Mouse (Mus musculus) heart, embryonic 10.5 days (tissue): ENCODE measurements at regions not wholly inside any gene's neighbourhood (a gene's known extent, or its start where the extent isn't known, plus 50 kb on each side); places are given as distances from the start of the nearest gene placed in this dataset.

Experiments
- DNase-seq: peaks from one replicate; pipeline ENCODE4 v3.0.0-alpha.2; 2017; ENCODE audit warnings: low spot score
- H3K27ac ChIP-seq: fragments of 300-500 bp; sonication (generic); 2 replicates; pipeline ENCODE4 v1.5.1; 2016; ENCODE audit warnings: mild to moderate bottlenecking
- H3K27me3 ChIP-seq: fragments of 300-500 bp; sonication (generic); 2 replicates; pipeline ENCODE4 v1.6.1; 2016; ENCODE audit warnings: mild to moderate bottlenecking; ENCODE audit not compliant: poor library complexity, insufficient read depth, severe bottlenecking
- H3K36me3 ChIP-seq: fragments of 300-500 bp; sonication (generic); 2 replicates; pipeline ENCODE4 v1.6.1; 2016; ENCODE audit warnings: mild to moderate bottlenecking, moderate library complexity
- H3K4me1 ChIP-seq: fragments of 300-500 bp; sonication (generic); 2 replicates; pipeline ENCODE4 v1.6.1; 2016; ENCODE audit warnings: mild to moderate bottlenecking
- H3K4me3 ChIP-seq: fragments of 300-500 bp; sonication (generic); 2 replicates; pipeline ENCODE4 v1.5.1; 2016; ENCODE audit warnings: mild to moderate bottlenecking, moderate library complexity
- H3K9me3 ChIP-seq: fragments of 300-500 bp; sonication (generic); 2 replicates; pipeline ENCODE4 v1.6.1; 2016; ENCODE audit warnings: mild to moderate bottlenecking, moderate library complexity
- WGBS: fragments of 180-500 bp; shearing (Covaris S2); methylation state at CpG from one replicate; pipeline ENCODE4 v1.1.7; 2016; 5-methylcytosine and 5-hydroxymethylcytosine counted together

DNA sequence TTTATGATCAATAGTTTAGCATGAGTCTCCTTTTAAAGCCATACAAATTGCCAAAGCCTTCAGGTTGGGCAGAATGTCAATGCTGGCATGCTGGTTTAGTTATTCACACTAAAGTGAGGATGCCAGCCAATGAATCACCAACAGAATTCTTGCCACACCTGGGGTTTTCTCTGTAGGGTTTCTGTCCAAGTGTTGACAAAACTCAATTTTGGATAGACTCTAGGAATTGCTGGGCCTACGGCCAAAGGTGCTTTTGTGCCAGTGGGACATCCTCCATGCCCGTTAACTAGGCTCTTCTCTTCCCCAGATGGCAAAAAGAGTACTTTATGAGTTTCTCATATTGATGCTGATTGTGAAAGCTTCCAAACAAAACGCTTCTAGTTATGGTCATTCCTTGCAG, 167.6 kb upstream of the Gm9833 start:
- Histone ChIP-seq H3K4me1 (no peaks in the 10 kb centered on the region), H3K27me3 (no peaks in the 10 kb centered on the region), H3K27ac (no peak overlapping the region), H3K36me3 (no peaks in the 10 kb centered on the region), H3K4me3 (no peak overlapping the region), H3K9me3 (no peaks in the 10 kb centered on the region)
- no peak for DNase-seq
- WGBS, result 85% methylated on average over 3 of the region's 3 CpGs

DNA sequence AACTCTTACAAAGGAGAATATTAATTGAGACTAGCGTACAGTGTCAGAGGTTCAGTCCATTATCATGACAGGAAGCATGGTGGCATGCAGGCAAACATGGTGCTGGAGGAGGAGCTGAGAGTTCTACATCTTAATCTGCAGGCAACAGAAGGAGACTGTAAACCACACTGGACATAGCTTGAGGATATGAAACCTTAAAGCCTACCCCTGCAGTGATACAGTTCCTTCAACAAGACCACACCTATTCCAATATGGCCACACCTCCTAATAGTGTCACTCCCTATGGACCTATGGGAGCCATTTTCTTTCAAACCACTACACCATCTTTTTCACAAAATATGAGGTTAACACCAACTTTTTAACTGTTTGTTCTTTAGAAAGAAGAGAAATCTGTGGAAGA, 166.2 kb upstream of the Gm9833 start:
- H3K27ac ChIP-seq, result no peak overlapping the region
- H3K36me3 ChIP-seq, result no peaks in the 10 kb centered on the region
- H3K27me3 ChIP-seq, result no peaks in the 10 kb centered on the region
- H3K4me3 ChIP-seq, result no peak overlapping the region
- H3K4me1 ChIP-seq, result no peaks in the 10 kb centered on the region
- DNase-seq, result no peak
- no peaks in the 10 kb centered on the region for H3K9me3 ChIP-seq
- 88% methylated on average over 1 of the region's 1 CpGs for WGBS

DNA sequence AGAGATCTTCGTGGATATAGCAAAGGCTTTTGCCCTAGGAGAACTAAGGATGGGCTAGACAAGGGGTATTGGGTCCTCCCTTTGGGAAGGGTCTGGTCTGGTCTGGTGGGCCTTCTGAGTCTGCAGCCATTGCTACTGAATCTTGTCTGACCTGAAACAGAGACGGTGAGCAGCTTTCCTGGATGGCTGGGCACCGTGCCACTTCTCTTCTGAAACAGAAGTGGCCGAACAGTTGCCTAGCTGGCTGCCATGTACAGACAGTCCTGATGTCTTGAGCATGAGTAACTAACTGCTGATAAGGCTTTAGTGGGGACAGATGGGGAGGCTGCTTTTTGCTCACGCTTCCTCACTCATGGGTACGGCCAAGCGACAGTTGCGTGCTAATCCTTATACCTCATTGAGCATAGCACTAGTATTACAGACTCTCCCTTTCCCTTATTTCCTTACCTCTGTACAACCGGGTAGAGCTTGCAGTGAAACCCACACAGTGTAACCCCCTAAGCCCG, 165.3 kb upstream of the Gm9833 start:
- Histone ChIP-seq H3K27me3 (no peaks in the 10 kb centered on the region), H3K4me3 (no peak overlapping the region), H3K36me3 (no peaks in the 10 kb centered on the region), H3K27ac (no peak overlapping the region), H3K9me3 (no peaks in the 10 kb centered on the region), H3K4me1 (no peaks in the 10 kb centered on the region)
- no peak for DNase-seq
- WGBS, result 87% methylated on average over 10 of the region's 10 CpGs

DNA sequence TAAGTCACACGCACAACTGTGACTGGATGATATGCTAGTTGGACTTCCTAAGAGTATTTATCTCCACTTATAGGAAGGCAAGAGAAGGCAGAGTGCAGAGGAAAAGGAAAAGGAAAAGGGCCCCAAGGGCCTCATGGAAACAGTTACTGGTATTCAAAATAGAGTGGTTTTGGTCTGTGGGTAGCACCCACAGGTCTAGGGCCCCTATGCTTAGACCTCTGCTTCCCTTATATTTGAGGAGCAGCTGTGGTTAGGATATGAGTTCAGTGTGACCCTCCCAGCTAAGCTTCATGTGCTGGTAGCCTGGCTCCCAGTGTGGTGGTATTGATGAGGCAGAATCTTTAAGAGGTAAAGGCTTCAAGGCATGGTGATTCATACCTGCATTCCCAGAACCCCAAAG, 163.3 kb upstream of the Gm9833 start:
- Histone ChIP-seq H3K27me3 (no peaks in the 10 kb centered on the region), H3K9me3 (no peaks in the 10 kb centered on the region), H3K4me1 (no peaks in the 10 kb centered on the region), H3K4me3 (no peak overlapping the region), H3K36me3 (no peaks in the 10 kb centered on the region), H3K27ac (no peak overlapping the region)
- 87% methylated on average over 1 of the region's 1 CpGs for WGBS
- DNase-seq, result no peak

DNA sequence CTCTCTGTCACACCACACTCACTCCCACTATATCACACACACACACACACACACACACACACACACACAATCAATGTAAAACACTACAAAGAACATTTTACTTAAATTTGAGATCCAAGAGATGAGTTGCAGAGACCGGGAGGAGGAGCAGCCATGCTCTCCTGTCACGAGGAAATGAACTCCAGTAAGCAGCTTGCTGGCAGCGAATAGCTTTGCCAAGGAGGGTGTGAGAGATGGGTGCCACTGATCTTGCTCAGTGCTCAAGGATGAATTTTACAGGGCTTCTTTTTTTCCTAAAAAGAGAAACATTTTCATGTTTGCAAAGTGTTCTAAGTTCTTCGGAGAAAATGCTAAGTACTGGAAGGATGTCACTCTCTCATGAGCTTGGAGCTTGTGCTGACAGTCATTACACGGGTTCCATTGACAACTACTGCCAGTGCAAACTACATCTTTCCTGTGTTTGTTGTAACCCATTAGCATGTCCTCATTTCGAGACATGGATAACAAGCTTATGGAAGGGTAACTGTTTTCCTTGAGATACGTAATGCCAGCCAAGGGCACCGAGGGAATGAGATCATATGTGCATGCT, 151.0 kb upstream of the Gm9833 start:
- Histone ChIP-seq H3K36me3 (no peaks in the 10 kb centered on the region), H3K27me3 (no peaks in the 10 kb centered on the region), H3K27ac (no peak overlapping the region), H3K9me3 (no peaks in the 10 kb centered on the region), H3K4me1 (no peaks in the 10 kb centered on the region), H3K4me3 (no peak overlapping the region)
- WGBS, result 77% methylated on average over 8 of the region's 8 CpGs
- no peak for DNase-seq

DNA sequence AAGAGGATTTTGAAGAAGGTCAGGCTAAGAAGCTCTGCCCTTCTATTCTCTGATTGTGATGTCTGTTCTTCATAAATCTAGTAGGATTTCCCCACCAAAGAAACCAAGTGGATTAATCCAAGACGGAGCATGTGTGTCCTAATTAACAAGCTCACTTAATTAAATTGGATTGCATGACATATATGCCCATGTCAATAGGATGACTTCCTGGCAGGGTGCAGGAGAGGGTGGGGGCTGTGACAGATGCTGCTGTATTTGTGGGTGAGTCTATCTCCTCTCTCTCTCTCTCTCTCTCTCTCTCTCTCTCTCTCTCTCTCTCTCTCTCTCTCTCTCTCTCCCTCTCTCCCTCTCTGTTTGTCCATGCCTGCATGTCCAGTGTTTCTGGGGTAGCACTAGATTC, 149.3 kb upstream of the Gm9833 start:
- H3K36me3 ChIP-seq, result no peaks in the 10 kb centered on the region
- DNase-seq, result no peak
- H3K4me1 ChIP-seq, result no peaks in the 10 kb centered on the region
- 76% methylated on average over 1 of the region's 1 CpGs for WGBS
- no peaks in the 10 kb centered on the region for H3K9me3 ChIP-seq
- H3K4me3 ChIP-seq, result no peak overlapping the region
- no peaks in the 10 kb centered on the region for H3K27me3 ChIP-seq
- no peak overlapping the region for H3K27ac ChIP-seq

DNA sequence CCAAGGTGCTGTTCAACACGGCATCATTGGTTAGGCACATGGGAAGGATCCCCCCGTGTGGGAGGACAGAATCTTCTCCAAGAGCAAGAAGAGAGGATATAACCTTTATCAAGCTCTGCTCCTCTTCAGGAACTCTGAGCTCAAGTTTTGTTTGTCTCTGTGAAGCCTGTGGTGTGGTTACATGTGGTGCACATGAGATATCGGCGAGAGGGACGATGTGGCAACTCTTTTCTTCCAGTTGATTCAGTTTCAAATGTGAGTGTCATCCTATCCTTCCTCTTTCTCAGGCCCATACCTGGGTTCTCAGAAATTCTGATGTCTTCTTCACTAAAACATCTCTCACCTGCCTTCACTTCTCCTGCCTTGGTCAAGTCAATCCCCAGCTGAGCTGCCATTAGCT, 145.3 kb upstream of the Gm9833 start:
- Histone ChIP-seq H3K9me3 (no peaks in the 10 kb centered on the region), H3K27me3 (no peaks in the 10 kb centered on the region), H3K27ac (no peak overlapping the region), H3K4me3 (no peak overlapping the region), H3K4me1 (no peaks in the 10 kb centered on the region), H3K36me3 (no peaks in the 10 kb centered on the region)
- 89% methylated on average over 5 of the region's 5 CpGs for WGBS
- no peak for DNase-seq

DNA sequence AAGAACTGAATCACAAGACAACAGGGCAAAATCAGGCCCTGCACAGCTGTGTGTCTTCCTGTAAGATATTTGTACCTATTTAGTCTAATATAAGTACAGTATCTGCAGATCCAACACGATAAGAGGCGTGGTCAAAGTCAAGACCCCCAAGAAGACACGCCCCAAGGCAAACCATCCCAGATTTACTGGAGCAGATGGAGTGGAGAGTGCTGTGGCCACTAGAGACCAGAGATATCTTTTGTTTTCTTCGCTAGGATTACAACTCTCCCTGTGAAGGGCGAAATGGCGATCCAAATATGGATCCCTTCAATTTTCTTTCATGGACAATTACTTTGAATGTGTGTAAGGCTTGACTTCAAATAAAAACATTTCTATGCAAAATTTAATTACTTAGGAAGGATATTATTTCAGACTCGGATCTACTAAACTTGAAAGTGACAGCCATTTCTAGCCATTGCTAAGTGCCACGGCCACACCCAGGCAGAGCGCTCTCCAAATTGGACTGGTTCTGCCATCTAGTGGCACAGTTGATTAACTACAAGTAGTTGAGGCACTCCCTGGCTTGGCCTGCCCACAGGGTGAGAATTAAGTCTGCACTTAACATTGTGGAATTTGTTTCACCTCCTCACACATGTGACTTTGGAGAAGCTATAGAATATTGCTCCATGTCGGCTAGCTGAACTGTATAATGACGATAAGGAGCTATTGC, 140.4 kb upstream of the Gm9833 start:
- no peak for DNase-seq
- H3K4me1 ChIP-seq, result no peaks in the 10 kb centered on the region
- no peaks in the 10 kb centered on the region for H3K27me3 ChIP-seq
- H3K36me3 ChIP-seq, result no peaks in the 10 kb centered on the region
- H3K27ac ChIP-seq, result no peak overlapping the region
- no peak overlapping the region for H3K4me3 ChIP-seq
- no peaks in the 10 kb centered on the region for H3K9me3 ChIP-seq
- WGBS, result 50% methylated on average over 11 of the region's 11 CpGs

DNA sequence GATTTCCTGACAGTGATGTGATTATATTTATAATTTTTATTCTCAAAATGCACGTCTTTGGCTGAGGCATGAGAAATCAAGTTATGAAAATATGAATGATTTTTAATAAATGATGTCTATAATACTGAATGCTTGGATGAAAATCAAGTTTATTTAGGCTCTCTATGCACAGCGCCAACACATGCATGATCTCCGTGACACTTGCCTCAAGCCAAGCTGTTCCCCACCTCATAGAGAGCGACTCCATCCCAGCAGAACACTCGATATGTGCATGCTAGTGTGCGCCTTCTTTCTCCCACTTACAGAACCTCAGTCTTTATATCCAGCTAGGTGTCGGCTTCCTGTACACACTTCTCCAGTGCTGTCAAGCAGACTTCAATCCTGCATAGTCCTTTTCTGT, 139.8 kb upstream of the Gm9833 start:
- WGBS, result 66% methylated on average over 7 of the region's 7 CpGs
- DNase-seq, result no peak
- Histone ChIP-seq H3K27ac (no peak overlapping the region), H3K4me1 (no peaks in the 10 kb centered on the region), H3K4me3 (no peak overlapping the region), H3K27me3 (no peaks in the 10 kb centered on the region), H3K9me3 (no peaks in the 10 kb centered on the region), H3K36me3 (no peaks in the 10 kb centered on the region)

DNA sequence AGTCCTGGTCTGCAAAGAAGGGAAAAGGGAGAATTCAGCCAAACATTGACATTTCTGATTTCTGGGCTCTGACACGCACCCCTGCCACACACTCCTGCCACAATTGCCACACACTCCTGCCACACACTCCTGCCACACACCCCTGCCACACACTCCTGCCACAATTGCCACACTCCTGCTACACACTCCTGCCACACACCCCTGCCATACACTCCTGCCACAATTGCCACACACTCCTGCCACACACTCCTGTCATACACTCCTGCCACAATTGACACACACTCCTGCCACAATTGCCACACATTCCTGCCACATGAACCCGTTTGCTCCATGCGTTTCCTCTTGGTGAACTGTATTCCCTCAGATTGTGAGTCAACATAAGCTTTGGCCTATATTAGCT, 130.0 kb upstream of the Gm9833 start:
- H3K27me3 ChIP-seq, result no peaks in the 10 kb centered on the region
- DNase-seq, result no peak
- H3K4me1 ChIP-seq, result no peaks in the 10 kb centered on the region
- H3K4me3 ChIP-seq, result no peak overlapping the region
- H3K27ac ChIP-seq, result no peak overlapping the region
- H3K9me3 ChIP-seq, result no peaks in the 10 kb centered on the region
- WGBS, result 85% methylated on average over 3 of the region's 3 CpGs
- no peaks in the 10 kb centered on the region for H3K36me3 ChIP-seq

DNA sequence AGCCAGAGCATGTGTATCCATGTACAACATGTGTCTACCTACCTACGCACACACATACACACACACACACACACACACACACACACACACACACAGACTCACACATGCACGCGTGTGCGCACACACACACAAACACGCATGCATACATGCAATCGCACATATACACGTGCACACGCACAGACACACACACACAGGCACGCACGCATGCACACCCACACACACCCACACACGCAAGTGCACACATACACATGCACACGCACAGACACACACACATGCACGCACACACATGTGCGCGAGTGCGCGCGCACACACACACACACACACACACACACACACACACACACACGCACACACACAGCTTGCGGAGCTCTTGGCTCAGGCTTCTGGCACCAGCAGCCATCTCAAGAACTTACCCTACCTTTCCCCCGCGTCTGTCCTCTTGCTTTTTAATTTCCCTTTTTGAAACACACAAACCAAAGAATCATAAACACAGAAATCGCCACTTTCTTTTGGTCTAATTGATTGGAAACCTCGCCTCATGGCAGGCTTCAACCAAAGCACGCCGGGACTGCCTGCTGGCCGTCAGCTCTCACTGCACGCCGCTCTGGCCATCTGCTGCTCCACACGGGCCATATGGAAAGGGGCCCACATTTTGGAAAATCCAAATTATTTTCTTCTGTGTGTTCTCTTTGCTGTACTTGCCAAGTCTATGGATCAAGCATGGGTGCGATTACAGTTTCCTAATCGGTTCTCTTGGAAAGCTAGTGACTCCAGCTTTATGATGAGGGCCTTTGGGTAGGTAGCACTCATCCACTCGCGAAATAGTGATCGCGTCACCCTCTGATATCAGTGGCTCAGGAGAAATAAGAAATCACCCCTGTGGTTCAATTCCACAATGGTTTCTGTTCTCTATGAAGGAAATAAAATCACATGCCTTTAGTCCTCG, 127.9 kb upstream of the Gm9833 start:
- Histone ChIP-seq H3K4me1 (no peaks in the 10 kb centered on the region), H3K27me3 (no peaks in the 10 kb centered on the region), H3K27ac (no peak overlapping the region), H3K4me3 (no peak overlapping the region), H3K36me3 (no peaks in the 10 kb centered on the region), H3K9me3 (no peaks in the 10 kb centered on the region)
- no peak for DNase-seq
- WGBS, result 91% methylated on average over 37 of the region's 37 CpGs

DNA sequence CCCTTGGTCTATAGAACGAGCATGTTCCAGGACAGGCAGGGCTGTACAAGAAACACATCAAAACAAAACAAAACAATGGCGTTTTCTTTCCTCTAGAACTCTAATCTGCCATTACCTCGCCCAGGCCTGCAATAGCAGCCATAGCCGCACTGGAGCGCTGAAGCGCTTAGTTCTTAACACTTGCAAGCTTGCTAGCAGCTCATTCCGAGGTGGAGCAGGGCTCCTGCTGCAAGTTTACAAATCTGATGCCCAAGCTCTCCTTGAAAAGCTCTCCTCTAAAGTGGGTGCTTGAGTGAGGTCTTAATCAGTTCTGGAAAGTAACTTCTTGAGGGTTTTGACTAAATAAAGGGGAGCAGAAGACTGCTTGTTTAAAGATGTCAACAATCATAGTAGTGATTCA, 127.2 kb upstream of the Gm9833 start:
- no peaks in the 10 kb centered on the region for H3K4me1 ChIP-seq
- H3K9me3 ChIP-seq, result no peaks in the 10 kb centered on the region
- H3K36me3 ChIP-seq, result no peaks in the 10 kb centered on the region
- no peaks in the 10 kb centered on the region for H3K27me3 ChIP-seq
- DNase-seq, result no peak
- no peak overlapping the region for H3K27ac ChIP-seq
- H3K4me3 ChIP-seq, result no peak overlapping the region
- WGBS, result 44% methylated on average over 7 of the region's 7 CpGs
